Mouse (Mus musculus): ENCODE results near the gene Abhd15. TPM values are rescaled to one million over a fixed set of nuclear protein-coding genes. Genes with fewer than 3 reads are reported as not detected.

The Abhd15 gene
- polyA plus RNA-seq, 1 experiment: 4.1 TPM

- TF ChIP-seq CTCF (IDR thresholded peaks at IDR 0.05; ENCODE audit: extremely low read depth, insufficient read depth, insufficient read length, insufficient replicate concordance): no peak
- no peak for TF ChIP-seq POLR2A (IDR thresholded peaks at IDR 0.05; ENCODE audit: low read depth, low read length)
- no peaks in the 10 kb centered on the region for H3K36me3 ChIP-seq (ENCODE audit: control insufficient read depth, insufficient read depth, low read length)
- no peaks in the 10 kb centered on the region for H3K4me1 ChIP-seq (ENCODE audit: control insufficient read depth, insufficient read depth, insufficient read length)
- no peak overlapping the region for H3K27ac ChIP-seq (ENCODE audit: insufficient read depth, low read length)
- no peak overlapping the region for H3K4me3 ChIP-seq (ENCODE audit: extremely low read depth, insufficient read depth, insufficient read length)
- H3K27me3 ChIP-seq (ENCODE audit: control insufficient read depth, insufficient read depth, low read length): no peaks in the 10 kb centered on the region
- WGBS: 93% methylated on average over 14 of the region's 14 CpGs
- DNase-seq (ENCODE audit: low read depth in 1 of 2, low spot score in 2 of 2): no peak
These were observed 38.7 kb upstream of the Abhd15 start for GRCm38 (mm10) chr11:77476216-77476615.

- Histone ChIP-seq H3K4me3 (ENCODE audit: extremely low read depth, insufficient read depth, insufficient read length) (no peak overlapping the region), H3K27me3 (ENCODE audit: control insufficient read depth, insufficient read depth, low read length) (no peaks in the 10 kb centered on the region), H3K36me3 (ENCODE audit: control insufficient read depth, insufficient read depth, low read length) (no peaks in the 10 kb centered on the region), H3K4me1 (ENCODE audit: control insufficient read depth, insufficient read depth, insufficient read length) (no peaks in the 10 kb centered on the region), H3K27ac (ENCODE audit: insufficient read depth, low read length) (no peak overlapping the region)
- WGBS: 86% methylated on average over 6 of the region's 6 CpGs
- TF ChIP-seq CTCF (IDR thresholded peaks at IDR 0.05; ENCODE audit: extremely low read depth, insufficient read depth, insufficient read length, insufficient replicate concordance) (no peak), POLR2A (IDR thresholded peaks at IDR 0.05; ENCODE audit: low read depth, low read length) (no peak)
- no peak for DNase-seq (ENCODE audit: low read depth in 1 of 2, low spot score in 2 of 2)
These were observed 38.0 kb upstream of the Abhd15 start for GRCm38 (mm10) chr11:77476895-77477294.

- Histone ChIP-seq H3K4me1 (ENCODE audit: control insufficient read depth, insufficient read depth, insufficient read length) (peaks cover 6% of the 10 kb centered on the region), H3K27me3 (ENCODE audit: control insufficient read depth, insufficient read depth, low read length) (no peaks in the 10 kb centered on the region), H3K36me3 (ENCODE audit: control insufficient read depth, insufficient read depth, low read length) (no peaks in the 10 kb centered on the region), H3K4me3 (ENCODE audit: extremely low read depth, insufficient read depth, insufficient read length) (no peak overlapping the region), H3K27ac (ENCODE audit: insufficient read depth, low read length) (peak overlapping the region; percentile 4)
- 61% methylated on average over 3 of the region's 3 CpGs for WGBS
- no peak for DNase-seq (ENCODE audit: low read depth in 1 of 2, low spot score in 2 of 2)
- no peak for TF ChIP-seq CTCF (IDR thresholded peaks at IDR 0.05; ENCODE audit: extremely low read depth, insufficient read depth, insufficient read length, insufficient replicate concordance)
- no peak for TF ChIP-seq POLR2A (IDR thresholded peaks at IDR 0.05; ENCODE audit: low read depth, low read length)
These were observed 31.9 kb upstream of the Abhd15 start for GRCm38 (mm10) chr11:77483043-77483442.

- WGBS: 41% methylated on average over 11 of the region's 11 CpGs
- no peaks in the 10 kb centered on the region for H3K36me3 ChIP-seq (ENCODE audit: control insufficient read depth, insufficient read depth, low read length)
- H3K27ac ChIP-seq (ENCODE audit: insufficient read depth, low read length): peak overlapping the region; percentile 4
- H3K4me3 ChIP-seq (ENCODE audit: extremely low read depth, insufficient read depth, insufficient read length): no peak overlapping the region
- peak; percentile 35 to 54 for DNase-seq (ENCODE audit: low read depth in 1 of 2, low spot score in 2 of 2)
- peaks cover 6% of the 10 kb centered on the region for H3K4me1 ChIP-seq (ENCODE audit: control insufficient read depth, insufficient read depth, insufficient read length)
- TF ChIP-seq POLR2A (IDR thresholded peaks at IDR 0.05; ENCODE audit: low read depth, low read length): no peak
- TF ChIP-seq CTCF (IDR thresholded peaks at IDR 0.05; ENCODE audit: extremely low read depth, insufficient read depth, insufficient read length, insufficient replicate concordance): no peak
- peaks cover 2% of the 10 kb centered on the region; the same call in 1 of the 2 replicates for H3K27me3 ChIP-seq (ENCODE audit: control insufficient read depth, insufficient read depth, low read length)
These were observed 31.2 kb upstream of the Abhd15 start for GRCm38 (mm10) chr11:77483510-77484255.

- Histone ChIP-seq H3K36me3 (ENCODE audit: control insufficient read depth, insufficient read depth, low read length) (no peaks in the 10 kb centered on the region), H3K4me1 (ENCODE audit: control insufficient read depth, insufficient read depth, insufficient read length) (peaks cover 10% of the 10 kb centered on the region), H3K27ac (ENCODE audit: insufficient read depth, low read length) (no peak overlapping the region), H3K27me3 (ENCODE audit: control insufficient read depth, insufficient read depth, low read length) (peaks cover 13% of the 10 kb centered on the region), H3K4me3 (ENCODE audit: extremely low read depth, insufficient read depth, insufficient read length) (no peak overlapping the region)
- no peak for TF ChIP-seq CTCF (IDR thresholded peaks at IDR 0.05; ENCODE audit: extremely low read depth, insufficient read depth, insufficient read length, insufficient replicate concordance)
- TF ChIP-seq POLR2A (IDR thresholded peaks at IDR 0.05; ENCODE audit: low read depth, low read length): no peak
- no peak for DNase-seq (ENCODE audit: low read depth in 1 of 2, low spot score in 2 of 2)
- 85% methylated on average over 6 of the region's 6 CpGs for WGBS
These were observed 29.7 kb upstream of the Abhd15 start for GRCm38 (mm10) chr11:77485229-77485628.

GRCm38 (mm10) chr11:77486798-77487197, 28.1 kb upstream of the Abhd15 start:
- H3K4me3 ChIP-seq (ENCODE audit: extremely low read depth, insufficient read depth, insufficient read length): no peak overlapping the region
- DNase-seq (ENCODE audit: low read depth in 1 of 2, low spot score in 2 of 2): no peak
- peaks cover 10% of the 10 kb centered on the region for H3K4me1 ChIP-seq (ENCODE audit: control insufficient read depth, insufficient read depth, insufficient read length)
- H3K27ac ChIP-seq (ENCODE audit: insufficient read depth, low read length): no peak overlapping the region
- peaks cover 13% of the 10 kb centered on the region for H3K27me3 ChIP-seq (ENCODE audit: control insufficient read depth, insufficient read depth, low read length)
- H3K36me3 ChIP-seq (ENCODE audit: control insufficient read depth, insufficient read depth, low read length): no peaks in the 10 kb centered on the region
- TF ChIP-seq CTCF (IDR thresholded peaks at IDR 0.05; ENCODE audit: extremely low read depth, insufficient read depth, insufficient read length, insufficient replicate concordance): no peak
- no peak for TF ChIP-seq POLR2A (IDR thresholded peaks at IDR 0.05; ENCODE audit: low read depth, low read length)
- 80% methylated on average over 5 of the region's 5 CpGs for WGBS
